Mouse (Mus musculus): Measurements from ENCODE around the gene Sf3b6.
"Not testable (repeated sequence)": the region's sequence is repeated elsewhere in the genome, so short reads cannot be mapped to it uniquely, and the experiment has no call there.

The Sf3b6 gene

GRCm38 (mm10) chr12:4817361-4818101, at the start of gene Sf3b6:
Gene Sf3b6, plus strand, starts transcription at chr12:4817544.
- DNase-seq, result peak; percentile 99 to 100

DNA sequence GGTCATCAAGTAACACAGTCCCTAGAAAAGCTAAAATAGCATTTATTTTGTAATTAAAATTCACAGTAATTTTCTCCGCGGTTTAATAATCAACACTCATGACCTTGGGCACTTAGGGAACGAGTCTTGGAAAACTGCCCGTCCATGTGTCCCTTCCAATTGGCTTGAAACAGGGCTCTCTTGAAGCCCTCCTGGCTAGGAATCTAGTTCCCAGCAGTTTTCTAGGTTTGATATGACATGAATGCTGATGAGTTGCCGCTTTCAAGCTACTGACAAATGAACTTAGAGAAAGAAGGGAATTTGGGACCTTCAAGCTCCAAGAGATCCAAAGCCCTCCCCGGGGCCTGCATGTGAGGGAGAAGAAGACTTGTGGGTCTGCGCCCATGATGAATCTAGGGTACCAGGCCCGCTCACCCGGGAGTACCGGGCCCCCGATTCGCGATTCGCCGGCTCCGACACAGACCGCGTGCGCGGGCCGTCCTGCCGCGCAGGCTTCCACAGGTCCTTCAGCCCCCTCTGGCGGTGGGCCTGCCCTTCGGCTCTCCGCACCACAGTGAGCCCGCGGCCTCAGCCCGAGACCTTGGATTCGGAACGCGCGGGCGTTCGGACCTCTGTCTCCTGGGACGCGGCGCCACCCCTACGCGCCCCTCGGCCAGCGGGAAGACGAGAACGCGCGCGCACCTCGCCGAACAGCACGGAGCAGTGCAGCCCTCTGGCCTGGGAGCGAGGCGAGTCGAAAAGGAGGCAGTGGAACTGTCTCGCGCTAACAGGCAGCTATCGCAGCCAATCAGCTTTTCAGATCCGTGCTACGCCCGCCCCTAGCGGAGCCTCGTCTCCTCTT, 48.6 kb upstream of the Sf3b6 start, which contains the start of the genes Pfn4 and Fam228b:
Pfn4 (plus strand) TSS at position 531 of the 841 bp plus-strand sequence.
Fam228b (minus strand) TSS at position 776 of the 841 bp plus-strand sequence.
- peak; percentile 96 to 97 for DNase-seq

DNA sequence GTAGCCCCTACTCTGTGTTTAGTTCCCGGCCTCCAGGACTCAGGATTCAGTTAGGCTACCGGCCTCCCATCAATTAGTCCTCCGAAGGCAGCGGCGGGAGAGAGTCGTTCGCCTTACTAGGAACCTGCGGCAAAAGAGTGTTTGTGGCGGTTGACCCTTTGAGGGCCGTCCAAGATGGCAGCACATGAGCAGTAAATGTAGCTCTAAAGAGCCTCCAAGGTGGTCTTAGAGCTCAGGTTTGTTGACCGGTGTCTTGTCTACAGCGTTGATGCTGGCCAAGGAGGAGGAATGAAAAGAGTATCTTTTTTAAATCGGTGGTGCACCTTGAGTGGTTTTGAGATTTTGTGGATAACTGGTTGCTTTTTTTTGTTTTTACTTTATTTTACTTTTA, 48.0 kb upstream of the Sf3b6 start:
- DNase-seq, result no peak

DNA sequence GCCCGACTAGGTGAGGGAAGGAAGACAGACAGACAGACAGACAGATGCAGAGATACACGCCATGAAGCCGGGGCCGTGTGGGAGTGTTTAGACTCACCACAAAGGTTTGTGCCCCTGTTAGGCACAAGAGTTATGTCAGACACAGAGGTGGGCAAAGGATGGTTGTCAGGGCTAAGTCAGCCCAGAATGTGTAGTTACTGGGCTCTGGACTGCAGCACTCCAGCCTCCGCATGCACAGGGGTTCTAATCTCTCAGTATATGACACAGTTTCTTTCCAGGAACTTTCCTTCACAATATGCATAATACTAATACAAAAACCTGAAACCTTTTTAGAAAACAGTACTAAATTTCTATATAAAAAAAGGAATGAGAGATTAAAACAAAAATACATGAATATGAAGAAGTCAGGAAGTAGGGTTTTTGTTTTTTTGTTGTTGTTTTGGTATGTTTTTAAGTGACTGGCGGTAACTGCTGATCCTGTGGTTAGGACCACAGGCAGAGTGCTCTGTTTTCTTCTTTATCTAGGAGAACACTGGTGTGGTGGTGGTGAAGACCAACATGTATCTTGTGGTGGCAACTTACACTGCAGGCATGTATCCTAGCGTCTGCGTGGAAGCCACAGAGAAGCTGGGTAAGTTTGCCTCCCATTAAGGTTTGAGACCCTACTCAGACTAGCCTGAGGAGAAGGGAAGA, 42.3 kb upstream of the Sf3b6 start:
- no peak for DNase-seq

DNA sequence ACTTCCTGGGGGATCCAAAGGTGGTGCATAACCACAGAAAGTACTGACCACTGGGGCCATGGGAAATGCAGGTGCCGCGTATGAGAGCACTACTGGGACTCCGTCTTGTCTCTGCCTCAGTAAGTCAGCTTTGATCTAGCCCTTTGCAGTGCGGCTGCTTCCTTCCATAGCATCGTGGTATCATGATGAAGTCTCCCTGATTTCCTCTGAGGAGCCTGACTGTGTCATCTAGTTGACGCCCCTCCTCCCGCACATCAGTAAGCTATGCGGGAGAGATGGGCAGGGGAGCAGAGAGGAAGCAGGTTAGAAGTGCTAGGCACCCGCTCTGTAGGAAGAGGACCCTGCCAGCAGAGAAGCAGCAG, 41.8 kb upstream of the Sf3b6 start:
- no peak for DNase-seq

DNA sequence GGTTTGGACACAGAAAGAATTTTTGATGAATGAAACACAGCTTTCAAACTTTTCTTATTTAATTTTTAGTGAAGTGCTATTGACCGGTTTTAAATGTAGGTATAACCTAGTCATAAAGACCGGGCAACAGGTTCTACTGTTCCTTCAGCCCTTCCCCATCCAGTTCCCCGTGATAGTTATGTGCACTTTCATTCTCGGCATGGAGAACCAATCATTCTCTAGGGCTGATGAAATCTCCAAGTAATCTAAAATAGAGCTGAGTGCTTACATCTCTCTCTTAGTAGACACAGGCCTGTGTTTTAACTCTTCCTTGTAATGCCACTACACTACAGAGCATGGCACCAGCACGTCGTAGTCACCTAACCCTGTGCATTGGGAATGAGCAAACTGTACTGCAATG, 39.6 kb upstream of the Sf3b6 start:
- DNase-seq, result no peak

DNA sequence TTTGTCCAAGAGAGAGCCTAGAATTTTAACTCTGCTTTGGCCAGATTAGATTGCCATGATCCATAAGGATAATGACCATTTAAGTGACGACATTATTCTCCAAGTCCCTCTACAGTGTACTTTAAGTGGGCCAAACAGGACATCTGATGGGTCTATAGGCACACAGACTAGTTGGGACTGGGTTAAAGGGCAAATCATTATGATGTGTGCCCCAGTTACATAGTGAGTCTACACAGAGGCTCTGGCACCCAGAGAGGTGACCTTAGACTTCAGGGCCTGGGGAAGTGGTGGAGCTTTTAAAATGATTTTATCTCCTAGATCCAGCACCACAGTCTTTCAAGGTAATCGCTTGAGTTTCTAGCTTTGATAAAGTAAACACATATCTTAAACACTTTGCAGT, 37.1 kb upstream of the Sf3b6 start:
- no peak for DNase-seq

DNA sequence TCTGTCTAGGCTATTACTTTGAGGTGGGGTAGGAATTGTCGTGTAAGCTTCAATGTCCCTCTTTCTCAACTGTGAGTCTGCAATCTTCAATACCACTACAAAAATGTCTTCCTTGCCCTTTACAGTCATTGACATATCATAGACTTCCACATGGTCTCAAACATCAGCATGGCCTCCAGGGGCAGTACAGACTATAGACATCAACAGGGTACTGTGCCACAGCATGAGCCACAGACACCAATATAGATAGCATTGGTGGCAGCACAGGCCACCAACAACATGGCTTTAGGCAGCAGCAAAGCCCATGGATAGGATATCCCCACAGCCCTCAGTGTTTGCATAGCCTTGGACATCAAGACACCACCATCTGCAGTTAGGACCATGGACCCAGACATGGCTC, 36.1 kb upstream of the Sf3b6 start:
- no peak for DNase-seq

GRCm38 (mm10) chr12:4781725-4782404, 35.5 kb upstream of the Sf3b6 start:
- peak; percentile 6 to 12 for DNase-seq

DNA sequence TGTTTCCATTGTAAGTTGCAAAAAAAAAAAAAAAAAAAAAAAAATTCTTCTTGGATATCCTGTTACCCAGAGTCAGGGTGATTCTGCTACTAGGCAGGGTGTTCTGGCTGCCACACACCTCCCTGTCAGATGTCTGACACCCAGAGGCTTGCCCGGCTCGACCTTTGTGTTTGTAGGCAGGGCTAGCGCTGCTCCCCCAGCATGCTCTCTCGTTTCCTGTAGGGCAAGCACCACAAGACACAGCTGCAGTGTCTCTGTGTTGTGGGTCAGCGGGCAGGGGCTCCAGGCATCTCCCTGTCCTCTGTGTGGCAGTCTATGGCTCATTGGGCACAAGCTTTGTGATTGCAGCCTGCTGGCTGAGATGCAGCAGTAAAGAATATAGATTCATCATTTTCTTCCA, 33.7 kb upstream of the Sf3b6 start:
- DNase-seq, result peak; percentile 56 to 63

GRCm38 (mm10) chr12:4784466-4784865, 32.9 kb upstream of the Sf3b6 start:
- DNase-seq, result no peak

DNA sequence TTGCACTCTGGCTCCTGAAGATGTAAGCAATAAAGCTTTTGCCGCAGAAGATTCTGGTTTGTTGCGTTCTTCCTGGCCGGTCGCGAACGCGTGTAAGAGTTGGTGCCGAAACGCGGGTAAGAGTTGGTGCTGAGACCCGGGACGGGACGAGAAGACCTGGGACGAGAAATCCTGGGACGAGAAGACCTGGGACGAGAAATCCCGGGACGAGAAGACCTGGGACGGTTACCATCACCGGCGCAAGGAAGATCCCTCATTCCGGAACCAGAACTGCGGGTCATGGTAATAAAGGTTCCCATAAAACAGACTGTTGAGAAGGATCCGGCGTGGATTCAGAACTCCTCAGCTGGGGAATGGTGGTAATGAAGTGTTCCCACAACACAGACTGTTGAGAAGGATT, 29.2 kb upstream of the Sf3b6 start:
- DNase-seq, result not testable (repeated sequence)

- peak in 1 of 2 experiments; percentile 76 for DNase-seq
These were observed 23.6 kb upstream of the Sf3b6 start for GRCm38 (mm10) chr12:4793718-4794117.

- not testable (repeated sequence) for DNase-seq
These were observed 19.9 kb upstream of the Sf3b6 start for GRCm38 (mm10) chr12:4797471-4797870.

GRCm38 (mm10) chr12:4811036-4811435, 6.3 kb upstream of the Sf3b6 start:
- DNase-seq, result peak in 1 of 2 experiments; percentile 39

- DNase-seq, result no peak
These were observed 5.6 kb upstream of the Sf3b6 start for GRCm38 (mm10) chr12:4811705-4812104.

- DNase-seq, result no peak
These were observed 3.7 kb upstream of the Sf3b6 start for GRCm38 (mm10) chr12:4813636-4814035.

- no peak for DNase-seq
These were observed 524 bp upstream of the Sf3b6 start for GRCm38 (mm10) chr12:4816680-4817360.

DNA sequence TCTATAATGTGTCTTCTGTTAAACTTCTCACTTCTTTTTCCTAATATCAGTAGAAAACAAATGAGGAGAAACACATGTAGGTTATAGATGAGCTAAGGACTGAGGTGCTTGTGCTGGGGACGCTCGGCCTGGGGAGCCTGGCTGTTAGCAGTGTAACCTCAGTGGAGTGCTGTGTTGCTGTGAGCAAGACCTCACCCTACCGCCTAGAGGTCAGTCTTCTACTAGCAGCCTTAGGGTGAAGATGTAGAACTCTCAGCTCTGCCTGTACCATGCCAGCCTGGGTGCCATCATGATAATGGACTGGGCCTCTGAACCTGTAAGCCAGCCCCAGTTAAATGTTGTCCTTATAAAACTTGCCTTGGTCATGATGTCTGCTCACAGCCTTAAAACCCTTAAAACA, 9.9 kb downstream of the Sf3b6 start:
- DNase-seq, result no peak

GRCm38 (mm10) chr12:4836959-4837358, 19.6 kb downstream of the Sf3b6 start:
- DNase-seq, result no peak

GRCm38 (mm10) chr12:4840010-4840409, 22.7 kb downstream of the Sf3b6 start:
- DNase-seq, result no peak

DNA sequence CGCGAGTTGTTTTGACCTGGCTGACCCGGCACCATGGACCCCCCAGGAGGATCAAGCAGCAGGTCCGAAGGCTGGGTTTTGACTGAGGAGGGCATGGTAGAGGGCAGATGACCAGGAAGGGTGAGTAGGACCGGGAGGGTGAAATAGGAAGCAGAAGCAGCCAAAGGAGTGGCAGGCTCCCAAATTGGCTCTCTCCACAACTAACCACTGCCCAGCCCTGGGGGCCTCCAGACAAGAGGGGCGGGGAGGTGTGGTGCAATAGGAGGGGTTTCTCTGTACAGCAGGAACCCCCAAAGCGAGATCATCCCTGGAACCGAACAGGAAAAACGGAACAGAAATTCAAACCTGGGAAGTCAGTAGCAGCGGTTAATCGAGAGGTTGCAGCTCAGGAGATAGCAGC, 23.4 kb downstream of the Sf3b6 start:
- DNase-seq, result peak in 1 of 2 experiments; percentile 15
